Mouse (Mus musculus) left cerebral cortex, postnatal 4 days (tissue): ENCODE data around the gene Hoxa9. TPM values are rescaled to one million over a fixed set of nuclear protein-coding genes. Genes with fewer than 3 reads are reported as not detected.

ENCODE experiments used
- DNase-seq: peaks from one replicate; pipeline ENCODE4 v3.0.0-alpha.2; 2022
- intact Hi-C: fragments of 180-260 bp; cut with DNase I; formaldehyde crosslinking; loops from one replicate; pipeline ENCODE4 v1.15.1; 2025
- total RNA-seq, 2 experiments: library from RNA; stranded (reverse); gene quantifications; 2 replicates each; pipeline ENCODE4 v1.2.3; 2021

The Hoxa9 gene
- total RNA-seq, 2 experiments from 2014 or later, result not detected

GRCm38 (mm10) chr6:52219234-52219942 is 11.5 kb downstream of the Hoxa9 start:
- peak; percentile 0 for DNase-seq
- intact Hi-C loops, result no loop called here

DNA sequence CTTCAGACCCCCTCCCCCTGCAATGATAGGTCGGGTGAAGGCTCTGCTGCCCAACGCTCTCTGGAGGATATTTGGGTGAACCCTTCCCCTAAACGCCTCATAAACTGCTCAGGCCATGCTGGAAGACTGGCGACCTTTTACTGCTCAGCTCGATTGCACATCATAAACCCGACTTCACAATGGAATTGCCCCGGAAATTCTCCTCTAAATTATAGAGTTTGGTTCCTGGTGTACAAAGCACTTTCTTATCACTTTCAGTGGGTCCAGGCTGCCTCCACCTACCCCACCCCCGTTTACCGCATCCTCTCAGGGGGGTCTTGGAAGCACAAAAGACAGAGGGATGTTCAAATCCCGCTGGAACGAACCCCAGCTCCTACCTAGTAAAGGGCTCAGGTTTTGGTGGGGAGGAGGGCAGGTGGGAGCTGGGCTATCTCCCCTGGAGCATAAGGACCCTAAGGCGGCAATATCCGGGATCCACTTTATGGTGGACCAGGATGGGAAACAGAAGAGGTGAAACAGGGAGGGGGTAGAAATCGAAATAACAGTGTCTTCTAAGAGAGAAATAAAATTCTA is 12.2 kb downstream of the Hoxa9 start:
- intact Hi-C loops, result no loop called here
- DNase-seq, result peak; percentile 1

- intact Hi-C loops, result no loop called here
- no peak for DNase-seq
Observed at GRCm38 (mm10) chr6:52217895-52218642, 12.8 kb downstream of the Hoxa9 start.

DNA sequence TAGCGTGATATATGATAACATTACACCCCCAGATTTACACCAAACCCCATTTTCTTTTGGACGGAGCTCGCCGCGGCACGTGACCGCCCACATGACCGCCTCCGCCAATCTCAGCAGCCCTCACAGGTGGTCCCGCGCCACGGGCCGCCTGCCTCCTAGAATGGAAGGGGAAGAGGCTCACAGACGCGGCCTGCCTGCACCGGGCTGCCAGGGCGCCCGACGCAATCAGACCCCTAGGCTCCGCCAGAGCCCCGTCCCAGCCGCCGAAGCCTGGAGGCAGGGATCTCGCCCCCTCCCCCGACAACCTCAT is 13.5 kb downstream of the Hoxa9 start:
- no peak for DNase-seq
- intact Hi-C loops, result no loop called here

- DNase-seq, result no peak
- intact Hi-C loops, result no loop called here
Observed at GRCm38 (mm10) chr6:52216691-52217458, 14.0 kb downstream of the Hoxa9 start.

DNA sequence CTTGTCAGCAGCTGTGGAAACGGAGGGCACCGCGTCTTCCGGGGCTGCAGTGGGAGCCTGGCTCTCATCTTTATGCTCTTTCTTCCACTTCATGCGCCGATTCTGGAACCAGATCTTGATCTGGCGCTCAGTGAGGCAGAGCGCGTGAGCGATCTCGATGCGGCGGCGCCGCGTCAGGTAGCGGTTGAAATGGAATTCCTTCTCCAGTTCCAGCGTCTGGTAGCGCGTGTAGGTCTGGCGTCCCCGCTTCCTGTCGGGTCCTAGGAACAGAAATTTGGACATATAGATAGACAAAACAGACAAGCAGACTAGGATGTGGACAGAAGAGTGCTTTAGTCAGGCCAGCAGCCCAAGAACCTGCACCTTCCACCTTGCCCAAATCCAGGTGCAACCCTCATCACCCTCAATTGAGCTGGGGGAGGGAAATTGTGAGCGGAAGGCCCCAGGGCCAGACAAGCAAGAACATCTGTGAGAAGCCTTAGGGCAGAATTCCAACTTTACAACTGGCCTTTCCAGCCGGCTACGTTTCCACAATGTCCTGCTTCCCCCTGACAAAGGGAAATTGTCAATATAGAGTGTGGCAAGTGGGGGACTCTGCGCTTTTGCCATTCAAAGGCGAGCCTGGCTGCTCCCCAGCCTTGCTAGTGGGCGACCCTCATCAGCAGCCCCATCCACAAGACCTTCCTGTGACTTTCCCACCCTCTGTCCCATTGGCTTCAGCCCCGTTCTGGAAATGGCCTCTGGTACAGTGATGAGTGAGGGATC is 14.9 kb downstream of the Hoxa9 start:
- intact Hi-C loops, result no loop called here
- DNase-seq, result no peak

GRCm38 (mm10) chr6:52215070-52215469 is 15.8 kb downstream of the Hoxa9 start:
- DNase-seq, result no peak
- intact Hi-C loops, result no loop called here

DNA sequence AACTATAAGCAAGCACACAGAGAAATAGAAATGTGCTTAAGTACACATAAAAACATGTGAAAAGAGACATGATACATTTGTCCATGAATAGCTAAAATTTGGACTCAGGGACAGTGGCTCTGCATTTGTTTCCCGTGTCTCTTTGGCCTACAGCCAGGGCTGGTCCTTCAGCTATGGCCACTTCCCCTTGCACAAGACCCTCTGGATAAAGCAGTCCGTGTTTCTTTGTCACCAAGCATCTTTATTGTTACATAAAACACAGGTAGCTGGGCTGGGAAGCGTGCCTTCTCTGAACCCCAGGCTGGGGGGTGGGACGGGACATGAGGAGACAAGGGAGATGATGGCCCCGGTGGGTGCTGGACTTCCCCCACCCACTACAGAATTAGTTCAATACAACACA is 16.6 kb downstream of the Hoxa9 start:
- intact Hi-C loops, result no loop called here
- DNase-seq, result no peak

- no peak for DNase-seq
- intact Hi-C loops, result no loop called here
Observed at GRCm38 (mm10) chr6:52213119-52213986, 17.5 kb downstream of the Hoxa9 start, which contains the start of the genes Hoxa3 and Gm28308. Gene Hoxa3, minus strand, starts transcription at chr6:52213336. Gene Gm28308, minus strand, starts transcription at chr6:52213339.

GRCm38 (mm10) chr6:52212556-52213118 is 18.3 kb downstream of the Hoxa9 start:
- no peak for DNase-seq
- intact Hi-C loops, result no loop called here

- DNase-seq, result no peak
- intact Hi-C loops, result no loop called here
Observed at GRCm38 (mm10) chr6:52211961-52212360, 18.9 kb downstream of the Hoxa9 start.

DNA sequence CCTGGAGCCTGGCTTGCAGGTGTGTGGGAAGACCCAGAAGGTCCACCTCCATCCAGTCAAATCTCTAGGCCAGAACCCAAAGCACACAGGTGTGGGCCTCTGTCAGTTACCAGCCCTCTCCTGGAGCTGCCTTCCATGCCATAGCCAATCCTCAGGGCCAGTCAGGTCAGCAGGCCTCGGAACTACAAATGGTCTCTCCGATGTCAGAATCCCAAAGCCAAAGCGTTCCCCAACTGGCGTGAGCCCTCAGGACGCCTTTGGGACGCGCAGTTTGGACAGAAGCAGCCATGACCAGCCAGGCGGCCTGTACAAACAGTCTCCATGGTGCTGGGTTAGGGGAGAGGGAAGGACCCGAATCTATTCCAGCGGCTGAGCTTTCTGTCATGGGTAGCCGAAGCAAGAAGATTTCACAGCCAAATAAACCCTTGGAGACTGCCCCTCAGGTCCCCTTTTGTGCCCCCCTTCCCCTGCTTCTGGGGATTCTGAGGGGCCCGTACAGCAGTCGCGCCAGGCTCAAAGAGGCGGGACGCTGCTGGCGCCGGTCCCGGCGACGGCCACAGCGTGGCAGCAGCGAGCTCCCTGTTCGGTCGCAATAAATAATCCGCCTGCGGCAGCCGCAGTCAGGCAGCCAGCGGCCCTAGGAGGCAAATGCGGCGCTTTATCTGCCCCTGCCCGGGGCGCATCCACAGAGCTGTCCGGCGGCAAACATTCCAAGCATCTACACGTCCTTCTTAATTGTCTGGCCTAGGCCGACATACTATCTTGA is 19.5 kb downstream of the Hoxa9 start:
- DNase-seq, result peak; percentile 72
- intact Hi-C loops, result no loop called here

- no peak for DNase-seq
- intact Hi-C loops, result no loop called here
Observed at GRCm38 (mm10) chr6:52209685-52210046, 21.2 kb downstream of the Hoxa9 start.

GRCm38 (mm10) chr6:52208868-52209684 is 21.8 kb downstream of the Hoxa9 start:
- intact Hi-C loops, result no loop called here
- no peak for DNase-seq

DNA sequence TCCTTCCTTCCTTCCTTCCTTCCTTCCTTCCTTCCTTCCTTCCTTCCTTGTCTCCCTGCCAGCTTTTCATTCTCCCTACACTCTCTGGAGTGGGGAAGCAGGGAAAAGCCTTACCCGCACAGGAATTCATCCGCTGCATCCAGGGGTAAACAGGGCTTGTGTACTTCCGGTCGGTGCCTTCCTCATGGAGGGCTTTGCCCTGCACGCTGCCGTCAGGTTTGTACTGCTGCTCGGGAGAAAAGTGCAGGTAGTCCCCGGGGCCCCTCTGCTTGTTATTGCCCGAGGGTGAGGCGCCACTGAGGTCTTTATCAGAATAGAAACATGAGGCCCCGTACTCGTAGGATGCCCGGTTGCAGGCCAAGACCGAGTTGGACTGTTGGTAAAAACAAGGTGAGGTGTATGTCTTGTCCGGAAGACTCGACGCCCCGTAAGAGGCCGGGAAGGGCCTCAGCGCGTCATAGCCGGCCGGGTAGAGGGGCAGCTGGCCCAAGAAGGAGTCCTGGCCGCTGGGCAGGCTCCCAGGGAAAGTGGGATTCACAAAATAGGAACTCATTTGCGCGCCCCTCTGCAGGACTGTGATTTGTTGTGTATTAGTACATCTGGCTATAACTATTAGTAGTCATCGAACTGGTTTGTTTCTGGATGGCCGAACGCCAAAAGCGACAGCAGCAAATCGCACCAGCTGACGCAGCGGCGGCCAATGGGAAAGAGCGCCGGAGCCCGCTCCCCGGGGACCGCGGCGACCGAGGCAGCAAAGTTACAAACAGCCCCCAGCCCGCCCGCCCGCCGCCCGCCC is 22.6 kb downstream of the Hoxa9 start, which contains the start of gene Hoxa6:
Gene Hoxa6 (minus strand): TSS at position 651 of the 796 bp plus-strand sequence.
- intact Hi-C loops, result no loop called here
- no peak for DNase-seq

- intact Hi-C loops, result no loop called here
- DNase-seq, result no peak
Observed at GRCm38 (mm10) chr6:52207684-52207976, 23.3 kb downstream of the Hoxa9 start.
